Mouse (Mus musculus): ENCODE measurements around the gene Kcnq1. TPM values are rescaled to one million over a fixed set of nuclear protein-coding genes. Genes with fewer than 3 reads are reported as not detected.

The Kcnq1 gene
- polyA plus RNA-seq, 1 experiment from 2014 or later = 5.4 TPM

DNA sequence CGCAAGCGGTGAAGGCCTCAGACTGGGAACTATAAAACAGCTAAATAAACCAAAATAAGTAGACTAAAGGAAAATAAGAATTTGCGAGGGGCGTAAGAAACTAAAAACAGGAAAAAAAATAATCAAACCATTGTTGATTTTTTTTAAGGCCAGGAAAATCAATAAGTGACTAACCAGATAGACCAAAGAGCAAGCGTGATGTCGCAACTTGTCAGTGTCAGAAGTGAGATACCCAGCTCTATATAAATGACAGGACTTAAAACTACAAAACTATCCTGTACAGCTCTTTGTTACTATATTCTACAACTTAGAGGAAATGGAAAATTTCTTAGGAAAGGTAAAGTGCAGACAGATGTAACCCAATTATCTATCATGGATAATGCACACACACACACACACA, 97.7 kb downstream of the Kcnq1 start:
- Histone ChIP-seq H3K4me1 (no peaks in the 10 kb centered on the region), H3K27me3 (ENCODE audit: insufficient read depth, poor library complexity, severe bottlenecking) (no peaks in the 10 kb centered on the region), H3K9me3 (no peaks in the 10 kb centered on the region), H3K4me3 (no peak overlapping the region), H3K36me3 (no peaks in the 10 kb centered on the region), H3K27ac (no peak overlapping the region)
- WGBS = 89% methylated on average over 6 of the region's 6 CpGs
- DNase-seq (ENCODE audit: low spot score) = no peak

GRCm38 (mm10) chr7:143207044-143207443, 100.9 kb downstream of the Kcnq1 start:
- Histone ChIP-seq H3K9me3 (no peaks in the 10 kb centered on the region), H3K4me1 (no peaks in the 10 kb centered on the region), H3K4me3 (no peak overlapping the region), H3K27me3 (ENCODE audit: insufficient read depth, poor library complexity, severe bottlenecking) (no peaks in the 10 kb centered on the region), H3K36me3 (no peaks in the 10 kb centered on the region), H3K27ac (no peak overlapping the region)
- WGBS = 62% methylated on average over 4 of the region's 4 CpGs
- DNase-seq (ENCODE audit: low spot score) = no peak

DNA sequence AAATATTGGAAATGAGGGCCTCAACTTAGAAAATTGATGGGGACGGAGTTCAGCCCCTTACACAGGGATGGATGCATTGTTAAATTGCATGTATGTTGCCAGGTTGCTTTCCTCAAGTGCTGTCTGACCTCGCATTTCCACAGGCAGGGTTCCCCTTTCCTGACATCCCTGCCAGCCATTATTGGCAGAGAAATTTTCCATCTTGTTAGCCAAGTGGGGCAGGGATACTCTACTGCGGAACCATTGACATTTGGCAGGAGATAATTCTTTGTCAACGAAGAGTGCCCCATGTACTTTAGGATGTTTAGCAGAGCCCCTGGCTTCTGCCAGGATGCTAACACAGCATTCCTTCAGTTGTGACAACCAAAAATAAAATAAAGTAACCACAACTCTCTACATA, 104.6 kb downstream of the Kcnq1 start:
- no peaks in the 10 kb centered on the region for H3K36me3 ChIP-seq
- no peaks in the 10 kb centered on the region for H3K9me3 ChIP-seq
- 72% methylated on average over 4 of the region's 4 CpGs for WGBS
- 0 out of 2 replicates have a peak, but pooled peaks cover under 1% of the 10 kb centered on the region for H3K4me1 ChIP-seq
- H3K27ac ChIP-seq = no peak overlapping the region
- no peak overlapping the region for H3K4me3 ChIP-seq
- no peaks in the 10 kb centered on the region for H3K27me3 ChIP-seq (ENCODE audit: insufficient read depth, poor library complexity, severe bottlenecking)
- DNase-seq (ENCODE audit: low spot score) = no peak

DNA sequence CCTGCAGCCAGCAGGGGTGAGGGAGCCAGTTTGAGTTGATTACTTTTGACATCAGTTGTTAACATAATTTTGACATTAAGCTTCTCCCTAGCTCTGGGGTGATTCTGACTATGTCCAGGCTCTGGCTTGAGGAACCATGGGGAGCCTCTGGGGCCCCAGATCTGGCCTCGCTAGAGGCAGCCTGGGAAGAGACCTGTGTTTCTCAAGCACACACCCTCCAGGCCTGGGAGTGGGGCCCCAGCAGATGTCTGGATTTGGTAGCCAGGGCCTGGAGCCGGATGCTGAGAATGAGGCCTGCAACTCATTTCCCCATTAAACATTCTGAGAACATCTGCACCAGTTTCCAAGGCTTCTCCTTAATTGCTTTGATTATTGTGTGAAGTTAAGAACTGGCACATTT, 145.0 kb downstream of the Kcnq1 start:
- Histone ChIP-seq H3K4me3 (no peak overlapping the region), H3K27ac (no peak overlapping the region), H3K4me1 (peaks cover 7% of the 10 kb centered on the region; the same call in 1 of the 2 replicates), H3K9me3 (peaks cover 5% of the 10 kb centered on the region), H3K27me3 (ENCODE audit: insufficient read depth, poor library complexity, severe bottlenecking) (no peaks in the 10 kb centered on the region), H3K36me3 (peaks cover 54% of the 10 kb centered on the region)
- 79% methylated on average over 2 of the region's 2 CpGs for WGBS
- no peak for DNase-seq (ENCODE audit: low spot score)

DNA sequence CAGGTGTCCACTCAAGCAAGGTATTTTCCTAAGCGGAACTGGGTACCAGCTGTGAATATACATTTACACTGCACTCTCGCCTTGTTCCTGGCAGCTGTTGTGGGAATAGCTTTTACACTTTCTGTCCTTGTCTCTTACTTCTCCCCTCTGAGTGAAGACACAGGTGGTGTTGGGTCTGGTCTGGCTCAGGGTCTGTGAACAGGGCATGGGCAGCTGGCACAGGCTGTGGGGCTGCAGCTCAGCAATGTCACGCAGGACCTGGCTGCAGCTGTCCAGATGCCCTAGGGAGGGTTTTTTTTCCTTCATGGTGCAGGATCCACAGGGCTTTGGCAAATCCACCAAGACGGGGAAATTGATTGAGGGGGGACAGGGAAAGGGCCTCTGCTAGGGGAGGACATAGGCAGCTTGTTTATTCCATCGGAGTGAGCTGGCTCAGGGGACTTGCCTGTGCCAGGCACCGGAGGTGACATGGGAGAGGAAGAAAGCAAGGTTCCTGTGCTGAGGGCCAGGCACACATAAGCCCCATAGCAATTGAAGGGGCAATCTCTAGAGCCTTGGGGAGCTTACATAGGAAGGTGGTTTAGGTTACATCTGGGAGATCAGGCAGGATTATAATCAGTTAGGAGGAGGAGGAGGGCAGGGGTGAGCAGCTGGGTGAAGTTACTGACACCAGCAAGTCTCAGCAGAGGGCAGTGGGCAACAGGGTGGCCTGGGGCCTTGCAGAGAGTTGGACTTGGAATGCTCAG, 147.1 kb downstream of the Kcnq1 start:
- peaks cover 7% of the 10 kb centered on the region; the same call in 1 of the 2 replicates for H3K4me1 ChIP-seq
- peak overlapping the region; percentile 29; the same call in 1 of the 2 replicates for H3K27ac ChIP-seq
- H3K36me3 ChIP-seq = peaks cover 54% of the 10 kb centered on the region
- H3K27me3 ChIP-seq (ENCODE audit: insufficient read depth, poor library complexity, severe bottlenecking) = no peaks in the 10 kb centered on the region
- no peak overlapping the region for H3K4me3 ChIP-seq
- DNase-seq (ENCODE audit: low spot score) = no peak
- WGBS = 81% methylated on average over 6 of the region's 6 CpGs
- H3K9me3 ChIP-seq = peaks cover 5% of the 10 kb centered on the region

GRCm38 (mm10) chr7:143254901-143255300, 148.7 kb downstream of the Kcnq1 start:
- Histone ChIP-seq H3K36me3 (peaks cover 48% of the 10 kb centered on the region), H3K27ac (no peak overlapping the region), H3K4me1 (peaks cover 7% of the 10 kb centered on the region; the same call in 1 of the 2 replicates), H3K4me3 (no peak overlapping the region), H3K9me3 (peaks cover 5% of the 10 kb centered on the region), H3K27me3 (ENCODE audit: insufficient read depth, poor library complexity, severe bottlenecking) (no peaks in the 10 kb centered on the region)
- DNase-seq (ENCODE audit: low spot score) = peak; percentile 64
- WGBS = 90% methylated on average over 2 of the region's 2 CpGs

- no peak overlapping the region for H3K4me3 ChIP-seq
- peak; percentile 62 for DNase-seq (ENCODE audit: low spot score)
- H3K27ac ChIP-seq = no peak overlapping the region
- no peaks in the 10 kb centered on the region for H3K9me3 ChIP-seq
- peaks cover 17% of the 10 kb centered on the region; the same call in 1 of the 2 replicates for H3K36me3 ChIP-seq
- H3K27me3 ChIP-seq (ENCODE audit: insufficient read depth, poor library complexity, severe bottlenecking) = no peaks in the 10 kb centered on the region
- peaks cover 36% of the 10 kb centered on the region for H3K4me1 ChIP-seq
Observed at GRCm38 (mm10) chr7:143261246-143261645, 155.1 kb downstream of the Kcnq1 start.

DNA sequence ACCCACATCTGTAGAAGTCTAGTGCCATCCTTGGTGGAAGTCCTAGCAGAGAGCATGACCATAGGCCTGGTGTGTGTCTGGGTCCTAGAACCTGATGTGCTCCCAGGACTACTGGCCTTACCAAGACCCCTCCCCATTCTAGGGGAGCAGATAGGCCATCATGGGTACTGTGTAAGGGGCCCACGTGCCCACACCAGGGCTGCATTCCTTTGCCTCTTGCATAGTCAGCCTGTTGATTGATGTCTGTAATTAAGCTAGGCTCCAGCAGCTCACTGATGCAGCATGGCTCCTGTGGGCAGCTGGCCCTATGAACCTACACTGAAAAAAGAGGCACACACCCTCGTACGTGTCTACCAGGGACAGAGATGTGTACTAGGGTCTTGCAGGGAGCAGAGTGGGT, 157.4 kb downstream of the Kcnq1 start:
- Histone ChIP-seq H3K4me1 (peaks cover 59% of the 10 kb centered on the region), H3K27ac (no peak overlapping the region), H3K27me3 (ENCODE audit: insufficient read depth, poor library complexity, severe bottlenecking) (no peaks in the 10 kb centered on the region), H3K4me3 (no peak overlapping the region), H3K36me3 (peaks cover 17% of the 10 kb centered on the region; the same call in 1 of the 2 replicates), H3K9me3 (no peaks in the 10 kb centered on the region)
- peak; percentile 42 for DNase-seq (ENCODE audit: low spot score)
- WGBS = 56% methylated on average over 3 of the region's 3 CpGs

DNA sequence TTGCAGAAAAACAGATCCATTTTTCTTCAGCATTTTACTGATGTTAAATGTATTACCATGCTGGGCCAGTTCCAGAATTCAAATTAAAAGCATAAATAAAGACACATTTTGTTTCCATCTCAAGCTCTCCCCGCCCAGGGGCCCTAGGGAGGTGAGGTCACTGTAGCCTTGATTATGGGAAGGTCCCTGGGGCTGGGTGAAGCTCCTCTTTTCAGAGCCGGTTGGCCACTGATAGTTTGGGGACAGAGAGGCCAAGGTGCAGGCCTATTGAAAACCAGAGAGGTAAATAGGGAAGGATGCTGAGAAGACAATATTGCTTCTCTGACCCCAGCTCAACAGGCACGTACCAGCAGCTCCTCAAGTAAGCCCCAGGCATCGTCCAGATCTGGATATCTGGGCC, 157.8 kb downstream of the Kcnq1 start:
- peaks cover 17% of the 10 kb centered on the region; the same call in 1 of the 2 replicates for H3K36me3 ChIP-seq
- H3K4me3 ChIP-seq = no peak overlapping the region
- H3K27me3 ChIP-seq (ENCODE audit: insufficient read depth, poor library complexity, severe bottlenecking) = no peaks in the 10 kb centered on the region
- H3K4me1 ChIP-seq = peaks cover 63% of the 10 kb centered on the region
- H3K27ac ChIP-seq = no peak overlapping the region
- H3K9me3 ChIP-seq = no peaks in the 10 kb centered on the region
- 83% methylated on average over 4 of the region's 4 CpGs for WGBS
- DNase-seq (ENCODE audit: low spot score) = peak; percentile 71

DNA sequence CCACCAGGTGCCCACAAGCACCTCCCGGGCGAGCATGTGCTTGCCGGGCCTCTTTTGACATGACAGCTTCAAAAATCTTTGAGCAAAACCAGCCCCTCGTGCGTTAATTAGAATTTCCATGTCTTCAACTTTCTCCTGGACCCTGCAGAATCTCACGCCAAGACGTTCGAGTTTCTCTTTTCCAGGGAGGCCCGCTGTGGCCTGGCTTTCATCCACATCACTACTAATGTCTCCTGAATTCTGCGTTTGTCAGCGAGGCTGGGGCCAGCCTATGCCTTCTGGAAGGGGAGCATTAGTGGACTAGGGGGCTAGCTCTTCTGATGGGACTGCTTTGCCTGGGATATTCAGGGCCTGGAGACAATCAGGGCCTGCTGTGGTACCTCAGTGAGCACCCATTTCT, 159.2 kb downstream of the Kcnq1 start:
- Histone ChIP-seq H3K36me3 (peaks cover 26% of the 10 kb centered on the region; the same call in 1 of the 2 replicates), H3K4me1 (peaks cover 67% of the 10 kb centered on the region), H3K27me3 (ENCODE audit: insufficient read depth, poor library complexity, severe bottlenecking) (no peaks in the 10 kb centered on the region), H3K27ac (0 out of 2 replicates have a peak overlapping the region, but pooled peaks have one; percentile 36), H3K9me3 (no peaks in the 10 kb centered on the region), H3K4me3 (no peak overlapping the region)
- peak; percentile 76 for DNase-seq (ENCODE audit: low spot score)
- WGBS = 52% methylated on average over 11 of the region's 11 CpGs

GRCm38 (mm10) chr7:143265829-143266438, 159.8 kb downstream of the Kcnq1 start:
- Histone ChIP-seq H3K36me3 (peaks cover 27% of the 10 kb centered on the region; the same call in 1 of the 2 replicates), H3K4me1 (peaks cover 67% of the 10 kb centered on the region)
- DNase-seq (ENCODE audit: low spot score) = peak; percentile 74

GRCm38 (mm10) chr7:143273747-143274146, 167.6 kb downstream of the Kcnq1 start:
- Histone ChIP-seq H3K4me1 (peaks cover 42% of the 10 kb centered on the region), H3K36me3 (peaks cover 40% of the 10 kb centered on the region), H3K4me3 (no peak overlapping the region), H3K27me3 (ENCODE audit: insufficient read depth, poor library complexity, severe bottlenecking) (no peaks in the 10 kb centered on the region), H3K9me3 (no peaks in the 10 kb centered on the region), H3K27ac (no peak overlapping the region)
- 66% methylated on average over 4 of the region's 4 CpGs for WGBS
- no peak for DNase-seq (ENCODE audit: low spot score)

More at GRCm38 (mm10) chr7:143265829-143266438, 159.8 kb downstream of the Kcnq1 start:
- WGBS = 62% methylated on average over 8 of the region's 8 CpGs
- H3K27me3 ChIP-seq (ENCODE audit: insufficient read depth, poor library complexity, severe bottlenecking) = no peaks in the 10 kb centered on the region
- H3K9me3 ChIP-seq = no peaks in the 10 kb centered on the region
- H3K27ac ChIP-seq = peak overlapping the region; percentile 36; the same call in 1 of the 2 replicates
- H3K4me3 ChIP-seq = no peak overlapping the region

DNA sequence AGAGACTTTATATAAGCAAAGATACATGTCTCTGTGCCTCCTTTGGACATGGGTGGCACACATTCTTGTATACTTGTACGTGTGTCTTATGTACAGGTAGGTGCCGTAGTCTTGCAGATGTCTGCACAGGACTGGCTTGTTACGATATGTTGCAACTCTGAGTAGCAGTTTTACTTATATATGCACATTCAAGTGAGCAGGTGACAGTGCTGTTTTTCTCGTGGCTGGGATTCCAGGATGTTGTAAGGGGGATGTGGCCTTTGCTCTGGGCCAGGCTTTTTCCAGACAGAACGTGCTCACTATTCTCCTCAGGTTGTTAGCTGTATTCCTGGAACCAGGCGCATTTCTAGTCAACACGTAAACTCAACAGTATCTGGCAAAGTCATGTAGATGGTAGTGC, 168.9 kb downstream of the Kcnq1 start:
- Histone ChIP-seq H3K4me3 (no peak overlapping the region), H3K27ac (no peak overlapping the region), H3K9me3 (no peaks in the 10 kb centered on the region), H3K4me1 (peaks cover 35% of the 10 kb centered on the region), H3K27me3 (ENCODE audit: insufficient read depth, poor library complexity, severe bottlenecking) (no peaks in the 10 kb centered on the region), H3K36me3 (peaks cover 35% of the 10 kb centered on the region)
- no peak for DNase-seq (ENCODE audit: low spot score)
- 83% methylated on average over 7 of the region's 7 CpGs for WGBS
